Mouse (Mus musculus) kidney, adult 2 months (tissue): ENCODE measurements around the gene Tmed5. TPM values are rescaled to one million over a fixed set of nuclear protein-coding genes. Genes with fewer than 3 reads are reported as not detected.

Experiments used
- DNase-seq: peaks from one replicate; pipeline ENCODE4 v3.0.0; 2021
- H3K27ac ChIP-seq: fragments of 200-500 bp; 2 replicates; pipeline ENCODE4 v1.5.1; 2012; ENCODE audit warnings: low read depth, low read length, control low read depth, inconsistent platforms; ENCODE audit not compliant: insufficient read depth
- H3K27me3 ChIP-seq: fragments of 200-500 bp; replicated peaks from 2 replicates; pipeline ENCODE4 v1.6.1; 2012; ENCODE audit warnings: mild to moderate bottlenecking, moderate library complexity, low read length, inconsistent platforms; ENCODE audit not compliant: control insufficient read depth, insufficient read depth
- H3K36me3 ChIP-seq: fragments of 200-500 bp; 2 replicates; pipeline ENCODE4 v1.6.1; 2012; ENCODE audit warnings: mild to moderate bottlenecking, moderate library complexity, low read length, inconsistent platforms; ENCODE audit not compliant: control insufficient read depth, insufficient read depth
- H3K4me1 ChIP-seq: fragments of 200-500 bp; 2 replicates; pipeline ENCODE4 v1.6.1; 2011; ENCODE audit warnings: low read length; ENCODE audit not compliant: control insufficient read depth, insufficient read depth
- H3K4me3 ChIP-seq: fragments of 200-500 bp; 2 replicates; pipeline ENCODE4 v1.5.1; 2011; ENCODE audit warnings: mild to moderate bottlenecking, low read depth, low read length, control low read depth; ENCODE audit not compliant: insufficient read depth
- CTCF ChIP-seq: fragments of 200-500 bp; conservative IDR thresholded peaks from 2 replicates; pipeline ENCODE4 v1.5.1; 2011; ENCODE audit warnings: low read depth, mild to moderate bottlenecking, control low read depth, low read length, moderate library complexity, mixed read lengths; ENCODE audit not compliant: insufficient read depth, insufficient read length
- POLR2A ChIP-seq: fragments of 200-500 bp; IDR thresholded peaks from one replicate; pipeline ENCODE4 v1.6.1; 2011; ENCODE audit warnings: low read depth, low read length, control low read depth
- WGBS: fragments of 180-500 bp; shearing (Covaris S2); methylation state at CpG from one replicate; pipeline ENCODE4 v1.1.7; 2018; 5-methylcytosine and 5-hydroxymethylcytosine counted together
- polyA plus RNA-seq: library from polyadenylated mRNA; depleted of rRNA; stranded (reverse); fragments of >200 nt; gene quantifications from 2 replicates; pipeline ENCODE4 v1.2.3, GENCODE M21; 2012; rRNA removed

The Tmed5 gene
- 39.7 and 60.9 TPM in 2 replicates for polyA plus RNA-seq

GRCm38 (mm10) chr5:108132441-108133243 is at the start of gene Tmed5, which contains the start of gene Ccdc18:
Tmed5 (minus strand) TSS chr5:108132620.
Ccdc18 (plus strand) TSS chr5:108132875.
- under 1% methylated on average over 65 of the region's 65 CpGs for WGBS
- Histone ChIP-seq H3K4me3 (peak within 1 kb of the TSS; percentile 91), H3K36me3 (no peaks in the 10 kb centered on the region), H3K4me1 (no peaks in the 10 kb centered on the region; the same call in 1 of the 2 replicates), H3K27ac (peak within 1 kb of the TSS; percentile 77), H3K27me3 (no peaks in the 10 kb centered on the region)
- peak; percentile 99 for DNase-seq
- TF ChIP-seq POLR2A (peak; percentile 37), CTCF (peak; percentile 22; the same call in 1 of the 2 replicates)

GRCm38 (mm10) chr5:108163695-108164094 is 31.3 kb upstream of the Tmed5 start:
- no peak overlapping the region for H3K27ac ChIP-seq
- no peaks in the 10 kb centered on the region for H3K4me1 ChIP-seq
- peak; percentile 54 for DNase-seq
- TF ChIP-seq POLR2A (no peak), CTCF (peak; percentile 58)
- no peak overlapping the region for H3K4me3 ChIP-seq
- WGBS, result 69% methylated on average over 1 of the region's 1 CpGs
- no peaks in the 10 kb centered on the region for H3K27me3 ChIP-seq
- no peaks in the 10 kb centered on the region for H3K36me3 ChIP-seq

- no peak for DNase-seq
- Histone ChIP-seq H3K27ac (no peak overlapping the region), H3K4me1 (no peaks in the 10 kb centered on the region), H3K27me3 (no peaks in the 10 kb centered on the region), H3K36me3 (no peaks in the 10 kb centered on the region), H3K4me3 (no peak overlapping the region)
- TF ChIP-seq POLR2A, result no peak
- no peak for TF ChIP-seq CTCF
- 94% methylated on average over 2 of the region's 2 CpGs for WGBS
Observed at GRCm38 (mm10) chr5:108160796-108161195, 28.4 kb upstream of the Tmed5 start.

- no peak for DNase-seq
- Histone ChIP-seq H3K27me3 (no peaks in the 10 kb centered on the region), H3K36me3 (no peaks in the 10 kb centered on the region), H3K27ac (no peak overlapping the region), H3K4me3 (no peak overlapping the region), H3K4me1 (no peaks in the 10 kb centered on the region)
- TF ChIP-seq POLR2A (no peak), CTCF (no peak)
- 96% methylated on average over 1 of the region's 1 CpGs for WGBS
Observed at GRCm38 (mm10) chr5:108152592-108152991, 20.2 kb upstream of the Tmed5 start.

- Histone ChIP-seq H3K27ac (peak overlapping the region; percentile 77), H3K4me3 (peak overlapping the region; percentile 91), H3K4me1 (no peaks in the 10 kb centered on the region; the same call in 1 of the 2 replicates), H3K27me3 (no peaks in the 10 kb centered on the region), H3K36me3 (no peaks in the 10 kb centered on the region)
- under 1% methylated on average over 32 of the region's 32 CpGs for WGBS
- peak; percentile 61 for DNase-seq
- TF ChIP-seq CTCF, result no peak
- TF ChIP-seq POLR2A, result no peak
Observed at GRCm38 (mm10) chr5:108131849-108132440, 475 bp downstream of the Tmed5 start.

- TF ChIP-seq POLR2A (no peak), CTCF (no peak)
- Histone ChIP-seq H3K27me3 (no peaks in the 10 kb centered on the region), H3K36me3 (no peaks in the 10 kb centered on the region), H3K27ac (no peak overlapping the region), H3K4me3 (no peak overlapping the region), H3K4me1 (no peaks in the 10 kb centered on the region)
- DNase-seq, result no peak
- WGBS, result 90% methylated on average over 9 of the region's 9 CpGs
Observed at GRCm38 (mm10) chr5:108120221-108120900, 12.1 kb downstream of the Tmed5 start.
